Mouse (Mus musculus) midbrain, embryonic 12.5 days (tissue): ENCODE data around the gene Slc22a19. TPM values are rescaled to one million over a fixed set of nuclear protein-coding genes. Genes with fewer than 3 reads are reported as not detected.
"Not testable (repeated sequence)": the region's sequence is repeated elsewhere in the genome, so short reads cannot be mapped to it uniquely, and the experiment has no call there.

Experiments
- ATAC-seq: fragments of 200-750 bp; cut with Nextera tagmentation; 2 replicates; pipeline ENCODE4 v1.8.0; 2017; ENCODE audit warnings: low read depth, moderate TSS enrichment, moderate library complexity; ENCODE audit not compliant: low FRiP score
- H3K27ac ChIP-seq: fragments of 300-500 bp; sonication (generic); replicated peaks from 2 replicates; pipeline ENCODE4 v1.5.1; 2016; ENCODE audit warnings: mild to moderate bottlenecking
- H3K27me3 ChIP-seq: fragments of 300-500 bp; sonication (generic); 2 replicates; pipeline ENCODE4 v1.6.1; 2016; ENCODE audit warnings: mild to moderate bottlenecking
- H3K36me3 ChIP-seq: fragments of 300-500 bp; sonication (generic); 2 replicates; pipeline ENCODE4 v1.6.1; 2016
- H3K4me1 ChIP-seq: fragments of 300-500 bp; sonication (generic); 2 replicates; pipeline ENCODE4 v1.6.1; 2016
- H3K4me2 ChIP-seq: fragments of 300-500 bp; sonication (generic); replicated peaks from 2 replicates; pipeline ENCODE4 v1.6.1; 2016; ENCODE audit warnings: mild to moderate bottlenecking, moderate library complexity
- H3K4me3 ChIP-seq: fragments of 300-500 bp; sonication (generic); 2 replicates; pipeline ENCODE4 v1.5.1; 2016; ENCODE audit warnings: mild to moderate bottlenecking
- H3K9ac ChIP-seq: fragments of 300-500 bp; sonication (generic); replicated peaks from 2 replicates; pipeline ENCODE4 v1.6.1; 2016; ENCODE audit warnings: mild to moderate bottlenecking, moderate library complexity
- H3K9me3 ChIP-seq: fragments of 300-500 bp; sonication (generic); 2 replicates; pipeline ENCODE4 v1.6.1; 2016; ENCODE audit warnings: mild to moderate bottlenecking
- WGBS: fragments of 180-500 bp; shearing (Covaris S2); methylation state at CpG from one replicate; pipeline ENCODE4 v1.1.7; 2016; 5-methylcytosine and 5-hydroxymethylcytosine counted together
- polyA plus RNA-seq: library from polyadenylated mRNA; unstranded; fragments of >200 nt; fragmentation: Nextera tagmentation; extraction: Ambion mirVana; gene quantifications from 2 replicates; pipeline ENCODE4 v1.2.1, GENCODE M21; 2016

Slc22a19 gene
- not detected in 2 replicates for polyA plus RNA-seq

- no peaks in the 10 kb centered on the region for H3K27me3 ChIP-seq
- H3K27ac ChIP-seq: no peak within 1 kb of the TSS
- 0 out of 2 replicates have a peak, but pooled peaks cover 3% of the 10 kb centered on the region for H3K9me3 ChIP-seq
- H3K9ac ChIP-seq: no peak within 1 kb of the TSS
- no peaks in the 10 kb centered on the region for H3K4me1 ChIP-seq
- no peak for ATAC-seq
- no peaks in the 10 kb centered on the region for H3K36me3 ChIP-seq
- H3K4me2 ChIP-seq: no peak within 1 kb of the TSS
- no peak within 1 kb of the TSS for H3K4me3 ChIP-seq
These were observed at the start of gene Slc22a19 for GRCm38 (mm10) chr19:7711148-7711547. TSS of gene Slc22a19 (minus strand) at chr19:7711310.

- H3K27ac ChIP-seq, ATAC-seq, H3K27me3 ChIP-seq, H3K9me3 ChIP-seq, H3K36me3 ChIP-seq, H3K9ac ChIP-seq, H3K4me3 ChIP-seq, H3K4me2 ChIP-seq, H3K4me1 ChIP-seq: not testable (repeated sequence)
- WGBS: 70% methylated on average over 13 of the region's 13 CpGs
These were observed 42.3 kb upstream of the Slc22a19 start for GRCm38 (mm10) chr19:7753371-7753770.

GRCm38 (mm10) chr19:7729543-7729942, 18.4 kb upstream of the Slc22a19 start:
- WGBS: 36% methylated on average over 1 of the region's 1 CpGs
- Histone ChIP-seq H3K4me2 (no peak overlapping the region), H3K9me3 (no peaks in the 10 kb centered on the region), H3K36me3 (no peaks in the 10 kb centered on the region), H3K4me1 (no peaks in the 10 kb centered on the region), H3K27ac (no peak overlapping the region), H3K4me3 (no peak overlapping the region), H3K27me3 (no peaks in the 10 kb centered on the region), H3K9ac (no peak overlapping the region)
- no peak for ATAC-seq

- H3K27me3 ChIP-seq, H3K4me2 ChIP-seq, H3K9ac ChIP-seq, H3K4me1 ChIP-seq, H3K9me3 ChIP-seq, H3K36me3 ChIP-seq, ATAC-seq, H3K4me3 ChIP-seq, H3K27ac ChIP-seq: not testable (repeated sequence)
- WGBS: 82% methylated on average over 3 of the region's 3 CpGs
These were observed 18.0 kb downstream of the Slc22a19 start for GRCm38 (mm10) chr19:7693104-7693503.

- H3K4me1 ChIP-seq: no peaks in the 10 kb centered on the region
- H3K27ac ChIP-seq: no peak overlapping the region
- H3K4me2 ChIP-seq: no peak overlapping the region
- no peak overlapping the region for H3K9ac ChIP-seq
- H3K9me3 ChIP-seq: no peaks in the 10 kb centered on the region
- H3K36me3 ChIP-seq: no peaks in the 10 kb centered on the region
- no peak overlapping the region for H3K4me3 ChIP-seq
- 96% methylated on average over 2 of the region's 2 CpGs for WGBS
- ATAC-seq: no peak
- H3K27me3 ChIP-seq: no peaks in the 10 kb centered on the region
These were observed 19.9 kb downstream of the Slc22a19 start for GRCm38 (mm10) chr19:7691259-7691658.

- Histone ChIP-seq H3K36me3 (no peaks in the 10 kb centered on the region), H3K4me2 (no peak overlapping the region), H3K9me3 (no peaks in the 10 kb centered on the region), H3K9ac (no peak overlapping the region), H3K4me3 (no peak overlapping the region), H3K4me1 (no peaks in the 10 kb centered on the region), H3K27ac (no peak overlapping the region), H3K27me3 (no peaks in the 10 kb centered on the region)
- ATAC-seq: no peak
- WGBS: 97% methylated on average over 1 of the region's 1 CpGs
These were observed 23.1 kb downstream of the Slc22a19 start for GRCm38 (mm10) chr19:7687988-7688387.

- no peaks in the 10 kb centered on the region for H3K4me1 ChIP-seq
- H3K9me3 ChIP-seq: no peaks in the 10 kb centered on the region
- H3K4me3 ChIP-seq: no peak overlapping the region
- ATAC-seq: no peak
- no peak overlapping the region for H3K4me2 ChIP-seq
- H3K36me3 ChIP-seq: no peaks in the 10 kb centered on the region
- WGBS: 8% methylated on average over 1 of the region's 1 CpGs
- no peak overlapping the region for H3K9ac ChIP-seq
- no peaks in the 10 kb centered on the region for H3K27me3 ChIP-seq
- H3K27ac ChIP-seq: no peak overlapping the region
These were observed 39.1 kb downstream of the Slc22a19 start for GRCm38 (mm10) chr19:7672033-7672432.

GRCm38 (mm10) chr19:7648913-7649666, 62.0 kb downstream of the Slc22a19 start:
- H3K9me3 ChIP-seq: no peaks in the 10 kb centered on the region
- H3K9ac ChIP-seq: no peak overlapping the region
- WGBS: 85% methylated on average over 8 of the region's 8 CpGs
- H3K4me1 ChIP-seq: no peaks in the 10 kb centered on the region
- no peaks in the 10 kb centered on the region for H3K27me3 ChIP-seq
- H3K4me2 ChIP-seq: no peak overlapping the region
- ATAC-seq: no peak
- H3K27ac ChIP-seq: no peak overlapping the region
- no peaks in the 10 kb centered on the region for H3K36me3 ChIP-seq
- no peak overlapping the region for H3K4me3 ChIP-seq

GRCm38 (mm10) chr19:7633786-7634185, 77.3 kb downstream of the Slc22a19 start:
- H3K4me1 ChIP-seq: no peaks in the 10 kb centered on the region
- WGBS: 65% methylated on average over 1 of the region's 1 CpGs
- ATAC-seq: no peak

GRCm38 (mm10) chr19:7633021-7633420, 78.1 kb downstream of the Slc22a19 start:
- no peak for ATAC-seq
- Histone ChIP-seq H3K27ac (no peak overlapping the region), H3K4me3 (no peak overlapping the region), H3K9me3 (no peaks in the 10 kb centered on the region), H3K4me1 (no peaks in the 10 kb centered on the region), H3K27me3 (no peaks in the 10 kb centered on the region), H3K36me3 (no peaks in the 10 kb centered on the region), H3K4me2 (no peak overlapping the region), H3K9ac (no peak overlapping the region)

More at GRCm38 (mm10) chr19:7633786-7634185, 77.3 kb downstream of the Slc22a19 start:
- Histone ChIP-seq H3K4me2 (no peak overlapping the region), H3K36me3 (no peaks in the 10 kb centered on the region), H3K4me3 (no peak overlapping the region), H3K27ac (no peak overlapping the region), H3K9me3 (no peaks in the 10 kb centered on the region), H3K9ac (no peak overlapping the region), H3K27me3 (no peaks in the 10 kb centered on the region)

Other genes starting within 250 kb of the Slc22a19 start
- 481 and 529 TPM in 2 replicates for gene Rtn3, start 228.0 kb downstream of the Slc22a19 start, polyA plus RNA-seq
- 7.5 and 7.6 TPM in 2 replicates for gene Atl3, start 217.3 kb downstream of the Slc22a19 start, polyA plus RNA-seq
- 2.1 and 2.3 TPM in 2 replicates for gene Pla2g16, start 153.9 kb downstream of the Slc22a19 start, polyA plus RNA-seq
- 0.14 TPM in 1 of 2 replicates, not detected in the other for gene Lgals12, start 104.1 kb downstream of the Slc22a19 start, polyA plus RNA-seq
- gene Hrasls5, start 98.8 kb downstream of the Slc22a19 start, polyA plus RNA-seq: not detected in 2 replicates
- not detected in 2 replicates for gene Slc22a26, start 91.4 kb upstream of the Slc22a19 start, polyA plus RNA-seq